Mouse (Mus musculus) ES-Bruce4 (cell line): ENCODE results near the gene Slc8a2.

Experiments
- CTCF ChIP-seq: IDR thresholded peaks from one replicate; pipeline ENCODE4 v1.8.1; 2011; ENCODE audit warnings: low read depth, low read length
- EP300 ChIP-seq: IDR thresholded peaks from 2 replicates; pipeline ENCODE4 v1.6.1; 2011; ENCODE audit warnings: low read depth, low read length; ENCODE audit not compliant: insufficient read depth
- POLR2A ChIP-seq: IDR thresholded peaks from one replicate; pipeline ENCODE4 v1.8.1; 2011; ENCODE audit warnings: low read length; ENCODE audit not compliant: insufficient read depth

DNA sequence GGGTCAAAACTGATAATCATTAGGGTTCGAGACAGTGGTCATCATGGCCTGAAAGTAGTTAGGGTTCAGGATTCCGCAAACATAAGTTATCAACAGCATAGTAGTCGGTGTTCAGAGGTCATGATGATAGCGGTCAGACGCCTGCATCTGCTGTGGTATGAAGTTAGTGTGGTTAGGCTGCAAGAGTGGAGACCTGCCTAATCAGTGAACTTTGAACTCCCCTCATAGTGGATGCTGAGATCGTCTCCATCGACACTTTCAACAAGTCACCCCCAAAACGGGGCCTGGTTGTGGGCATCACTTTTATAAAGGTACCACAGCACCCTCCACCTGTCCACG, 9.4 kb upstream of the Slc8a2 start:
- TF ChIP-seq CTCF: no peak
- no peak for TF ChIP-seq POLR2A
- TF ChIP-seq EP300: no peak
